Mouse (Mus musculus) testis, adult 2 months (tissue): ENCODE measurements at regions not wholly inside any gene's neighbourhood (a gene's known extent, or its start where the extent isn't known, plus 50 kb on each side); places are given as distances from the start of the nearest gene placed in this dataset.

ENCODE experiments used
- CTCF ChIP-seq: fragments of 200-500 bp; IDR thresholded peaks from 2 replicates; pipeline ENCODE4 v1.5.1; 2012; ENCODE audit warnings: low read depth, mild to moderate bottlenecking, inconsistent platforms, low read length, moderate library complexity; ENCODE audit not compliant: control insufficient read depth, insufficient read depth, insufficient replicate concordance
- POLR2A ChIP-seq: fragments of 200-500 bp; IDR thresholded peaks from 2 replicates; pipeline ENCODE4 v1.6.1; 2012; ENCODE audit warnings: low read depth, mild to moderate bottlenecking, inconsistent platforms, low read length, moderate library complexity; ENCODE audit not compliant: control insufficient read depth

DNA sequence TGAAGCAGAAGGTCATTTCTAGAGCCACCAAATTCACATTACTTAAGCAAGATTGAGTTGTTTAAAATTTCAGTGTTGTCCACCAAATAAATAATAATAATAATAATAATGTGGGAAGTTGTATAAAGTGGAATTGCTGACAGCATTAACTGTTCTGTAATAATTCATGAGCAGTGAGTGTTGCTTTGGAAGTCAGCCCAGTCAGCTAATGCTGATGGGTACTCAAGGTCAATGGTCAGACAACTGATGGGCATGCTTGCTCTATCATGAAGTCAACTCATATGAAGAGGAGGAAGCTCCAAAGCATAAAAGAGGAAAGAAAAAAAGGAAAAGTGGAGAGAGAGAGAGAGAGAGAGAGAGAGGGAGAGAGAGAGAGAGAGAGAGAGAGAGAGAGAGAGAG, 69.4 kb upstream of the Plxna2 start:
- TF ChIP-seq CTCF: no peak
- TF ChIP-seq POLR2A: no peak
